Mouse (Mus musculus) thymus, adult 2 months (tissue): ENCODE measurements around the gene Gm19426.

ENCODE experiments used
- CTCF ChIP-seq: fragments of 200-500 bp; IDR thresholded peaks from 2 replicates; pipeline ENCODE4 v1.5.1; 2012; ENCODE audit warnings: mild to moderate bottlenecking, control low read depth, low read length, moderate library complexity, borderline replicate concordance; ENCODE audit not compliant: control insufficient read depth, poor library complexity, insufficient read depth; ENCODE audit errors: extremely low read depth
- POLR2A ChIP-seq: fragments of 200-500 bp; IDR thresholded peaks from 2 replicates; pipeline ENCODE4 v1.6.1; 2012; ENCODE audit warnings: mild to moderate bottlenecking, low read length, control low read depth, moderate library complexity; ENCODE audit not compliant: control insufficient read depth, poor library complexity, insufficient read depth; ENCODE audit errors: extremely low read depth

DNA sequence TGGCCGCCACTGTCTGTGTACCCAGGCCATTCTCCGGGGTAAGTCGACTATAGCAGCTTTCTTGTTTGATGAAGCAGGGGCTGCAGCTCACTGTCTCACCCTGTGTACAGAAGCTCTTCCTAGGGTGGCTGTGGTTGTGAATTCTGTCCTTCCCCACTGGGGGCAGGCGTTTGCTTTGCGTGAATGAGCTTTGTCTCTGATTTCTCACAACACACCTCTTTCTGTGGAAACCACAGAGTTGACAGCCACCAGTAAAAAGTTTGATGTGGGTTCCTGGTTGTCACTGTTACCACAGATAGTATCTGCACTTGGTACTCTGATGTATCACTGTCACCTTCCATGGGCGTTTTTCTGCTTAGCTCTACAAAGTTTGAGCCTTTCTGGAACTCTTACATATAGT lies 35.8 kb upstream of the Gm19426 start:
- TF ChIP-seq CTCF (no peak), POLR2A (no peak)
